Mouse (Mus musculus): ENCODE data around the gene Sept1. TPM values are rescaled to one million over a fixed set of nuclear protein-coding genes. Genes with fewer than 3 reads are reported as not detected.

Gene Sept1
- polyA plus RNA-seq, 1 experiment = 3.2 TPM

DNA sequence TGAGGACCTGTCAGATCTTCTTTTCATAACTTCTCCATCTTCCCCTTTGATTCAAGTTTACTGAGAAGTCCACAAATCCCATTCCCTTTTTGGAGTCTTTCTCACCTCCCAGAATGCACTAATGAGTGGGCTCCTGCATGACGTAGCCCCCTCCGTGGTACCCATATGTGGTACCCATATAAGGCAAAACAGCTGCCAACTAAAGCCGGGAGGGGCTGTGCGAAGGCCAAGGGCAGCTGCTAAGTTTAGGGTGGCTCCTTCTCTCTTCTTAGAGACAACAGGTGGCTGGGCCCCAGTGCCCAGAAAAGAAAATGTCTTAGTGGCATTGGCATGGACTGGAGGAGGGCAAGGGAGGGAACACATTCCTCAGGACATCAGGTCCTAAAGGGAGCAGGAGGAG is 22.7 kb downstream of the Sept1 start:
- no peaks in the 10 kb centered on the region for H3K36me3 ChIP-seq (ENCODE audit: control insufficient read depth, insufficient read depth, low read length)
- H3K27me3 ChIP-seq (ENCODE audit: control insufficient read depth, insufficient read depth, low read length) = no peaks in the 10 kb centered on the region
- peaks cover 27% of the 10 kb centered on the region for H3K4me1 ChIP-seq (ENCODE audit: control insufficient read depth, insufficient read depth, low read length)
- no peak overlapping the region for H3K27ac ChIP-seq (ENCODE audit: control insufficient read depth, insufficient read depth, low read depth, low read length)
- TF ChIP-seq CTCF (IDR thresholded peaks at IDR 0.05; ENCODE audit: control insufficient read depth, insufficient read depth, insufficient replicate concordance, low read depth, low read length) (no peak), POLR2A (IDR thresholded peaks at IDR 0.05; ENCODE audit: control insufficient read depth, low read depth, low read length) (no peak)
- H3K4me3 ChIP-seq (ENCODE audit: control insufficient read depth, low read depth, low read length) = no peak overlapping the region

- no peak overlapping the region for H3K27ac ChIP-seq (ENCODE audit: control insufficient read depth, insufficient read depth, low read depth, low read length)
- TF ChIP-seq CTCF (IDR thresholded peaks at IDR 0.05; ENCODE audit: control insufficient read depth, insufficient read depth, insufficient replicate concordance, low read depth, low read length) (no peak), POLR2A (IDR thresholded peaks at IDR 0.05; ENCODE audit: control insufficient read depth, low read depth, low read length) (no peak)
- no peaks in the 10 kb centered on the region for H3K27me3 ChIP-seq (ENCODE audit: control insufficient read depth, insufficient read depth, low read length)
- H3K4me3 ChIP-seq (ENCODE audit: control insufficient read depth, low read depth, low read length) = no peak overlapping the region
- H3K4me1 ChIP-seq (ENCODE audit: control insufficient read depth, insufficient read depth, low read length) = peaks cover 23% of the 10 kb centered on the region
- no peaks in the 10 kb centered on the region for H3K36me3 ChIP-seq (ENCODE audit: control insufficient read depth, insufficient read depth, low read length)
Measured at GRCm38 (mm10) chr7:127209851-127210250, 23.1 kb downstream of the Sept1 start.

- peak; percentile 28; the same call in 1 of the 2 replicates for TF ChIP-seq CTCF (IDR thresholded peaks at IDR 0.05; ENCODE audit: control insufficient read depth, insufficient read depth, insufficient replicate concordance, low read depth, low read length)
- 0 out of 2 replicates have a peak, but pooled peaks have one; percentile 31 for TF ChIP-seq POLR2A (IDR thresholded peaks at IDR 0.05; ENCODE audit: control insufficient read depth, low read depth, low read length)
- H3K36me3 ChIP-seq (ENCODE audit: control insufficient read depth, insufficient read depth, low read length) = no peaks in the 10 kb centered on the region
- peak within 1 kb of the TSS; percentile 73 for H3K4me3 ChIP-seq (ENCODE audit: control insufficient read depth, low read depth, low read length)
- H3K27me3 ChIP-seq (ENCODE audit: control insufficient read depth, insufficient read depth, low read length) = no peaks in the 10 kb centered on the region
- H3K27ac ChIP-seq (ENCODE audit: control insufficient read depth, insufficient read depth, low read depth, low read length) = peak within 1 kb of the TSS; percentile 40
- H3K4me1 ChIP-seq (ENCODE audit: control insufficient read depth, insufficient read depth, low read length) = peaks cover 14% of the 10 kb centered on the region
Measured at GRCm38 (mm10) chr7:127208553-127209438, 24.1 kb downstream of the Sept1 start, which contains the start of gene Mylpf. Mylpf (plus strand) TSS chr7:127208890.

GRCm38 (mm10) chr7:127208295-127208552 is 24.7 kb downstream of the Sept1 start, which contains the start of gene Tbc1d10b:
Tbc1d10b (minus strand) TSS chr7:127208468.
- Histone ChIP-seq H3K36me3 (ENCODE audit: control insufficient read depth, insufficient read depth, low read length) (no peaks in the 10 kb centered on the region), H3K27ac (ENCODE audit: control insufficient read depth, insufficient read depth, low read depth, low read length) (peak within 1 kb of the TSS; percentile 40), H3K27me3 (ENCODE audit: control insufficient read depth, insufficient read depth, low read length) (no peaks in the 10 kb centered on the region), H3K4me3 (ENCODE audit: control insufficient read depth, low read depth, low read length) (peak within 1 kb of the TSS; percentile 73), H3K4me1 (ENCODE audit: control insufficient read depth, insufficient read depth, low read length) (peaks cover 12% of the 10 kb centered on the region)
- TF ChIP-seq POLR2A (IDR thresholded peaks at IDR 0.05; ENCODE audit: control insufficient read depth, low read depth, low read length) = no peak
- TF ChIP-seq CTCF (IDR thresholded peaks at IDR 0.05; ENCODE audit: control insufficient read depth, insufficient read depth, insufficient replicate concordance, low read depth, low read length) = no peak

DNA sequence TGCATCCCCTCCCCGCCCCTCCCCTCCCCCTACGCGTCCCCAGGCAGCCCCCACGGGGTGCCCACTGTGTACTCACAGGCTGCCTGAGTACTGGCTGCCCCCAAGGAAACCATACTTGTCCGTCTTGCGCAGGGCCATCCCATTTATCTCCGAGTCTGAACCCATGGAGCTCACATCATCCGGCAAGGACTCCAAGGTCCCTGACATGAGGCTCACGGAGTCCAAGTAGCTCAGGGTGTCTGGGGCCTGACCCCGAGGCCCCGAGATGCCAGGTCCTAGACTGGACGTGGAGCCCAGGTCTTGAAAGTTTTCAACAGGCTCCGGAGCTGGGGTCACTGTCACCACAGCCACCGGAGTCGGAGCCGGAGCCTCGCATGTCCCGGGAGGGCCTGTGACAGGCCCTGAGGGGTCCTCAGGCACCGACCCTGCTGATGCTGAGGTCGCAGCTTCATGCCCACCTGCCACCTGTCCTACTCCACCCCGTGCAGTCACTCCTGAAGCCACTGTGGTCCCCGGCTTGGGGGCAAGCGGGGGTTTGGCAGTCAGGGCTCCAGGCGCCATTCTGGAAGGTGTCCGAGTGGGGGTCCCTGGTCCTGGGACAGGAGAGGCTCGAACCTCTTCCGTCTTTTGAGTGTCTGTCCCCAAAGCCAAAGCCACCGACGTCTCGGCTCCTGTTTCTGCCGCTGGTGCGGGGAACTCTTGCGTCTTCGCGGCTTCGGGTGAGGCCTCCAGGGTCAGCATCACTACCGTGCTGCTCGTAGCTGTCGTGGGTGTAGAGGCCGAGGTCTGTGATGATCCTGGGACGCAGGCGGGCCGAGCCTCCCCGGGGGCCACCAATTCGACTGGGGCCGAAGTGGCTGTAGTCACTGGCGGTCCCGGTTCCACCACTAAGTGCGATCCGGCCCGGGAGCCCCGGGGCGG is 25.3 kb downstream of the Sept1 start:
- no peaks in the 10 kb centered on the region for H3K27me3 ChIP-seq (ENCODE audit: control insufficient read depth, insufficient read depth, low read length)
- H3K27ac ChIP-seq (ENCODE audit: control insufficient read depth, insufficient read depth, low read depth, low read length) = 0 out of 2 replicates have a peak overlapping the region, but pooled peaks have one; percentile 8
- H3K4me3 ChIP-seq (ENCODE audit: control insufficient read depth, low read depth, low read length) = peak overlapping the region; percentile 73
- TF ChIP-seq CTCF (IDR thresholded peaks at IDR 0.05; ENCODE audit: control insufficient read depth, insufficient read depth, insufficient replicate concordance, low read depth, low read length) (no peak), POLR2A (IDR thresholded peaks at IDR 0.05; ENCODE audit: control insufficient read depth, low read depth, low read length) (no peak)
- H3K36me3 ChIP-seq (ENCODE audit: control insufficient read depth, insufficient read depth, low read length) = no peaks in the 10 kb centered on the region
- H3K4me1 ChIP-seq (ENCODE audit: control insufficient read depth, insufficient read depth, low read length) = peaks cover 11% of the 10 kb centered on the region

GRCm38 (mm10) chr7:127206606-127207005 is 26.3 kb downstream of the Sept1 start:
- Histone ChIP-seq H3K27ac (ENCODE audit: control insufficient read depth, insufficient read depth, low read depth, low read length) (no peak overlapping the region), H3K27me3 (ENCODE audit: control insufficient read depth, insufficient read depth, low read length) (no peaks in the 10 kb centered on the region), H3K4me3 (ENCODE audit: control insufficient read depth, low read depth, low read length) (no peak overlapping the region), H3K36me3 (ENCODE audit: control insufficient read depth, insufficient read depth, low read length) (no peaks in the 10 kb centered on the region), H3K4me1 (ENCODE audit: control insufficient read depth, insufficient read depth, low read length) (peaks cover 11% of the 10 kb centered on the region)
- TF ChIP-seq CTCF (IDR thresholded peaks at IDR 0.05; ENCODE audit: control insufficient read depth, insufficient read depth, insufficient replicate concordance, low read depth, low read length) = no peak
- TF ChIP-seq POLR2A (IDR thresholded peaks at IDR 0.05; ENCODE audit: control insufficient read depth, low read depth, low read length) = no peak

DNA sequence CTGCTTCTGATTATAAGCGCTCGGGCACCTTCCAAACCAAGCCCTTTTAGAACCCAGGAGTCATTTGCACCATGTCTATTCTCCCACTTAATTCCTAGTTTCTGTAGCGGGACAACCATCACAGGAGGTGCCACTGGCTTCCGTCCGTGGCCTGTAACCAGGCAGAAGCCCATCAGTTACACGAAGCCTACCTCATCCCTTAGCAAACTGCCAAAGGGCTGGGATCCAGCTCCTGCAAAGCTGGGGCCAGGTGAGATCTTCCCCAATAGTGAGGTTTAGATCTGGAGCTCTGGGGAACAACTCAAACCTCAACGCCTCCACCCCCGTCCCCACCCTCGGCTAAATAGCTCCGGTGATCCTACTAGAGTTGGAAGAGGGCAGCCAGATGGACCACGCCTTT is 36.4 kb downstream of the Sept1 start:
- H3K27me3 ChIP-seq (ENCODE audit: control insufficient read depth, insufficient read depth, low read length) = no peaks in the 10 kb centered on the region
- H3K4me3 ChIP-seq (ENCODE audit: control insufficient read depth, low read depth, low read length) = peak overlapping the region; percentile 96
- peaks cover 10% of the 10 kb centered on the region for H3K4me1 ChIP-seq (ENCODE audit: control insufficient read depth, insufficient read depth, low read length)
- TF ChIP-seq CTCF (IDR thresholded peaks at IDR 0.05; ENCODE audit: control insufficient read depth, insufficient read depth, insufficient replicate concordance, low read depth, low read length) = no peak
- TF ChIP-seq POLR2A (IDR thresholded peaks at IDR 0.05; ENCODE audit: control insufficient read depth, low read depth, low read length) = no peak
- H3K36me3 ChIP-seq (ENCODE audit: control insufficient read depth, insufficient read depth, low read length) = peaks cover 4% of the 10 kb centered on the region; the same call in 1 of the 2 replicates
- peak overlapping the region; percentile 78 for H3K27ac ChIP-seq (ENCODE audit: control insufficient read depth, insufficient read depth, low read depth, low read length)
